Mouse (Mus musculus): ENCODE data around the gene Parp14.

GRCm38 (mm10) chr16:35855846-35856245 is 15.5 kb downstream of the Parp14 start:
- TF ChIP-seq GATA1 (IDR thresholded peaks at IDR 0.05; ENCODE audit: borderline replicate concordance, low read length) = no peak
- no peak for TF ChIP-seq CTCF (IDR thresholded peaks at IDR 0.05; ENCODE audit: low read depth, low read length)
- no peak for TF ChIP-seq TAL1 (conservative IDR thresholded peaks at IDR 0.05; ENCODE audit: low read depth, low read length)
- TF ChIP-seq GATA2 (IDR thresholded peaks at IDR 0.05; ENCODE audit: borderline replicate concordance, low read depth, low read length) = no peak

Data from G1E (cell line).